Mouse (Mus musculus): ENCODE data around the gene Vmp1. TPM values are rescaled to one million over a fixed set of nuclear protein-coding genes. Genes with fewer than 3 reads are reported as not detected.

Vmp1 gene
- polyA plus RNA-seq, 1 experiment from 2014 or later: 93.5 TPM

GRCm38 (mm10) chr11:86668169-86668568, 15.5 kb downstream of the Vmp1 start:
- H3K9me3 ChIP-seq: no peaks in the 10 kb centered on the region
- no peak overlapping the region for H3K4me2 ChIP-seq (replicated peaks)
- ATAC-seq: no peak
- no peaks in the 10 kb centered on the region for H3K27me3 ChIP-seq
- no peak overlapping the region for H3K4me3 ChIP-seq (replicated peaks)
- H3K9ac ChIP-seq (replicated peaks): no peak overlapping the region
- H3K27ac ChIP-seq: no peak overlapping the region
- H3K36me3 ChIP-seq: peaks cover 16% of the 10 kb centered on the region
- 93% methylated on average over 3 of the region's 3 CpGs for WGBS
- H3K4me1 ChIP-seq (replicated peaks): no peaks in the 10 kb centered on the region; the same call in 1 of the 2 replicates

- H3K27ac ChIP-seq: no peak overlapping the region
- H3K4me2 ChIP-seq (replicated peaks): no peak overlapping the region
- H3K27me3 ChIP-seq: no peaks in the 10 kb centered on the region
- H3K36me3 ChIP-seq: peaks cover 18% of the 10 kb centered on the region
- H3K9me3 ChIP-seq: no peaks in the 10 kb centered on the region
- H3K4me3 ChIP-seq (replicated peaks): no peak overlapping the region
- no peaks in the 10 kb centered on the region; the same call in 1 of the 2 replicates for H3K4me1 ChIP-seq (replicated peaks)
- no peak for ATAC-seq
- 95% methylated on average over 2 of the region's 2 CpGs for WGBS
- no peak overlapping the region for H3K9ac ChIP-seq (replicated peaks)
These were observed 16.1 kb downstream of the Vmp1 start for GRCm38 (mm10) chr11:86667553-86667952.

- Histone ChIP-seq H3K4me1 (replicated peaks) (no peaks in the 10 kb centered on the region), H3K36me3 (peaks cover 39% of the 10 kb centered on the region), H3K4me2 (replicated peaks) (no peak overlapping the region), H3K27me3 (no peaks in the 10 kb centered on the region), H3K4me3 (replicated peaks) (no peak overlapping the region), H3K9me3 (no peaks in the 10 kb centered on the region), H3K9ac (replicated peaks) (no peak overlapping the region), H3K27ac (no peak overlapping the region)
- no peak for ATAC-seq
- 91% methylated on average over 3 of the region's 3 CpGs for WGBS
These were observed 19.2 kb downstream of the Vmp1 start for GRCm38 (mm10) chr11:86664406-86664805.

GRCm38 (mm10) chr11:86663977-86664376, 19.7 kb downstream of the Vmp1 start:
- Histone ChIP-seq H3K4me2 (replicated peaks) (no peak overlapping the region), H3K4me1 (replicated peaks) (no peaks in the 10 kb centered on the region), H3K27me3 (no peaks in the 10 kb centered on the region), H3K9me3 (no peaks in the 10 kb centered on the region), H3K9ac (replicated peaks) (no peak overlapping the region), H3K36me3 (peaks cover 39% of the 10 kb centered on the region), H3K27ac (no peak overlapping the region), H3K4me3 (replicated peaks) (no peak overlapping the region)
- no peak for ATAC-seq

- Histone ChIP-seq H3K27me3 (no peaks in the 10 kb centered on the region), H3K9me3 (no peaks in the 10 kb centered on the region), H3K4me3 (replicated peaks) (no peak overlapping the region), H3K27ac (no peak overlapping the region), H3K36me3 (peaks cover 39% of the 10 kb centered on the region), H3K4me1 (replicated peaks) (no peaks in the 10 kb centered on the region), H3K4me2 (replicated peaks) (no peak overlapping the region), H3K9ac (replicated peaks) (no peak overlapping the region)
- WGBS: 92% methylated on average over 8 of the region's 8 CpGs
- ATAC-seq: no peak
These were observed 20.4 kb downstream of the Vmp1 start for GRCm38 (mm10) chr11:86662986-86663895.

GRCm38 (mm10) chr11:86657863-86658262, 25.8 kb downstream of the Vmp1 start:
- Histone ChIP-seq H3K9me3 (no peaks in the 10 kb centered on the region), H3K4me1 (replicated peaks) (no peaks in the 10 kb centered on the region), H3K4me3 (replicated peaks) (no peak overlapping the region), H3K27ac (no peak overlapping the region), H3K9ac (replicated peaks) (no peak overlapping the region), H3K4me2 (replicated peaks) (no peak overlapping the region), H3K36me3 (peaks cover 23% of the 10 kb centered on the region), H3K27me3 (no peaks in the 10 kb centered on the region)
- ATAC-seq: no peak

GRCm38 (mm10) chr11:86656849-86657567, 26.6 kb downstream of the Vmp1 start:
- no peak for ATAC-seq
- no peaks in the 10 kb centered on the region for H3K4me1 ChIP-seq (replicated peaks)
- no peaks in the 10 kb centered on the region for H3K9me3 ChIP-seq
- H3K9ac ChIP-seq (replicated peaks): no peak overlapping the region
- WGBS: 95% methylated on average over 4 of the region's 4 CpGs
- peaks cover 15% of the 10 kb centered on the region for H3K36me3 ChIP-seq
- no peaks in the 10 kb centered on the region for H3K27me3 ChIP-seq
- H3K4me3 ChIP-seq (replicated peaks): no peak overlapping the region
- H3K27ac ChIP-seq: no peak overlapping the region
- H3K4me2 ChIP-seq (replicated peaks): no peak overlapping the region

- 78% methylated on average over 1 of the region's 1 CpGs for WGBS
- H3K27ac ChIP-seq: no peak overlapping the region
- H3K4me3 ChIP-seq (replicated peaks): no peak overlapping the region
- no peak for ATAC-seq
- H3K4me1 ChIP-seq (replicated peaks): no peaks in the 10 kb centered on the region
- no peaks in the 10 kb centered on the region for H3K27me3 ChIP-seq
- H3K36me3 ChIP-seq: peaks cover 3% of the 10 kb centered on the region
- no peaks in the 10 kb centered on the region for H3K9me3 ChIP-seq
- no peak overlapping the region for H3K4me2 ChIP-seq (replicated peaks)
- no peak overlapping the region for H3K9ac ChIP-seq (replicated peaks)
These were observed 28.0 kb downstream of the Vmp1 start for GRCm38 (mm10) chr11:86655671-86656070.

- H3K27ac ChIP-seq: no peak overlapping the region
- no peaks in the 10 kb centered on the region for H3K9me3 ChIP-seq
- H3K27me3 ChIP-seq: no peaks in the 10 kb centered on the region
- H3K9ac ChIP-seq (replicated peaks): no peak overlapping the region
- H3K4me2 ChIP-seq (replicated peaks): no peak overlapping the region
- no peaks in the 10 kb centered on the region for H3K4me1 ChIP-seq (replicated peaks)
- H3K36me3 ChIP-seq: no peaks in the 10 kb centered on the region
- ATAC-seq: no peak
- no peak overlapping the region for H3K4me3 ChIP-seq (replicated peaks)
- WGBS: 93% methylated on average over 4 of the region's 4 CpGs
These were observed 29.5 kb downstream of the Vmp1 start for GRCm38 (mm10) chr11:86654096-86654495.

- no peak overlapping the region for H3K4me2 ChIP-seq (replicated peaks)
- H3K27me3 ChIP-seq: no peaks in the 10 kb centered on the region
- H3K4me1 ChIP-seq (replicated peaks): no peaks in the 10 kb centered on the region
- 48% methylated on average over 3 of the region's 3 CpGs for WGBS
- no peak overlapping the region for H3K27ac ChIP-seq
- no peak for ATAC-seq
- H3K9ac ChIP-seq (replicated peaks): no peak overlapping the region
- no peaks in the 10 kb centered on the region for H3K9me3 ChIP-seq
- H3K4me3 ChIP-seq (replicated peaks): no peak overlapping the region
- H3K36me3 ChIP-seq: no peaks in the 10 kb centered on the region
These were observed 30.2 kb downstream of the Vmp1 start for GRCm38 (mm10) chr11:86653446-86653845.

GRCm38 (mm10) chr11:86652578-86652979, 31.1 kb downstream of the Vmp1 start:
- Histone ChIP-seq H3K4me1 (replicated peaks) (no peaks in the 10 kb centered on the region), H3K9ac (replicated peaks) (no peak overlapping the region), H3K4me2 (replicated peaks) (no peak overlapping the region), H3K9me3 (no peaks in the 10 kb centered on the region), H3K27ac (no peak overlapping the region), H3K4me3 (replicated peaks) (no peak overlapping the region), H3K27me3 (no peaks in the 10 kb centered on the region), H3K36me3 (no peaks in the 10 kb centered on the region)
- ATAC-seq: no peak
- 95% methylated on average over 4 of the region's 4 CpGs for WGBS

GRCm38 (mm10) chr11:86650676-86651075, 33.0 kb downstream of the Vmp1 start:
- H3K4me1 ChIP-seq (replicated peaks): no peaks in the 10 kb centered on the region
- no peak overlapping the region for H3K9ac ChIP-seq (replicated peaks)
- H3K36me3 ChIP-seq: no peaks in the 10 kb centered on the region
- no peak overlapping the region for H3K27ac ChIP-seq
- 49% methylated on average over 6 of the region's 6 CpGs for WGBS
- no peak overlapping the region for H3K4me3 ChIP-seq (replicated peaks)
- no peaks in the 10 kb centered on the region for H3K27me3 ChIP-seq
- H3K4me2 ChIP-seq (replicated peaks): no peak overlapping the region
- ATAC-seq: no peak
- H3K9me3 ChIP-seq: no peaks in the 10 kb centered on the region

All from midbrain, embryonic 13.5 days (tissue).